Comparison of ENCODE assay signal across 8 mouse cellular contexts in genomic region chr17:6697224-6697775, GRCm38 (mm10). TPM values are rescaled to one million over a fixed set of nuclear protein-coding genes. Genes with fewer than 3 reads are reported as not detected.
DNase-seq lines count a peak whose midpoint lies in the region; ATAC-seq lines count a peak whose summit lies in the region.
"Not testable (repeated sequence)": the region's sequence is repeated elsewhere in the genome, so short reads cannot be mapped to it uniquely, and the experiment has no call there.
"Had no signal": no experiment of that assay in that cellular context is flagged by ENCODE, and none has a peak within 500 bp of the region (broad histone marks: within the 10 kb centered on the region; RNA-seq: fewer than 3 reads in every experiment).

No protein-coding gene starts in this region.

- not testable (repeated sequence) for H3K27me3 ChIP-seq in hindbrain, embryonic 16.5 days (replicated peaks; ENCODE audit: control insufficient read depth, insufficient read depth, low read length)

- peak; percentile 58 for DNase-seq in T-cell, adult 2 months (ENCODE audit: low spot score)
- peak; percentile 64 to 65 for DNase-seq in cerebellum, postnatal 25 days
- peak; percentile 59 for DNase-seq in gastrocnemius, adult 18-20 months (ENCODE audit: low spot score)
- peak; percentile 64 to 66 for DNase-seq in layer of hippocampus, postnatal 10 days (ENCODE audit: low spot score in 2 of 2)
- DNase-seq in lung, postnatal 14 days: peak; percentile 69
- DNase-seq in retina, embryonic 14.5 days (ENCODE audit: low spot score): peak; percentile 42

- H3K27ac ChIP-seq in hindbrain, embryonic 16.5 days (ENCODE audit: low read depth, low read length): not testable (repeated sequence)

- H3K4me2 ChIP-seq in hindbrain, embryonic 16.5 days (ENCODE audit: low read length): not testable (repeated sequence)

- not testable (repeated sequence) for H3K4me3 ChIP-seq in hindbrain, embryonic 16.5 days (ENCODE audit: low read length)

- not testable (repeated sequence) for H3K9me3 ChIP-seq in hindbrain, embryonic 16.5 days (ENCODE audit: control insufficient read depth, low read length)

- H3K4me1 ChIP-seq in hindbrain, embryonic 16.5 days (ENCODE audit: control insufficient read depth, insufficient read depth, low read depth, low read length): not testable (repeated sequence)

- ATAC-seq in hindbrain, embryonic 16.5 days: peak; percentile 57; the same call in 1 of the 2 replicates

- 32% methylated on average over 3 of the region's 4 CpGs for WGBS in hindbrain, embryonic 16.5 days

- H3K36me3 ChIP-seq in hindbrain, embryonic 16.5 days (ENCODE audit: control insufficient read depth, insufficient read depth, low read length): not testable (repeated sequence)

- not testable (repeated sequence) for H3K9ac ChIP-seq in hindbrain, embryonic 16.5 days (ENCODE audit: low read depth, low read length)

RNA-seq across cellular contexts. Expression of gene Sytl3, which starts 38.4 kb away (rescaled TPM):
- under 1 TPM; 0.14 to 0.47 TPM for total RNA-seq in gastrocnemius, adult 18-20 months (2021)
- 1.2 and 1.5 TPM in 2 replicates for polyA plus RNA-seq in hindbrain, embryonic 16.5 days (2015; fragmentation: Nextera tagmentation; extraction: Ambion mirVana)
- under 1 TPM in 1 of 2 experiments, not detected in 1; 0.25 TPM for total RNA-seq in layer of hippocampus, postnatal 10 days (2021)
- polyA plus RNA-seq: erythroblast, embryonic 14.5 days had no signal

RNA-seq across cellular contexts. Expression of gene Dynlt1f, which starts 41.6 kb away (rescaled TPM):
- total RNA-seq in gastrocnemius, adult 18-20 months (2021): 10 to 100 TPM; 41.3 to 45.1 TPM
- polyA plus RNA-seq in hindbrain, embryonic 16.5 days (2015; fragmentation: Nextera tagmentation; extraction: Ambion mirVana): 217 and 229 TPM in 2 replicates
- 100 to 1,000 TPM; 140 to 167 TPM for total RNA-seq in layer of hippocampus, postnatal 10 days (2021)
